Mouse (Mus musculus) spleen, postnatal 4 days (tissue): ENCODE data around the gene Rint1.
"Not testable (repeated sequence)": the region's sequence is repeated elsewhere in the genome, so short reads cannot be mapped to it uniquely, and the experiment has no call there.

Experiments used
- DNase-seq, 2 experiments: peaks; one replicate each; pipeline ENCODE4 v3.0.0; 2022; ENCODE audit warnings: low spot score in 2 of 2

Gene Rint1

GRCm38 (mm10) chr5:23826321-23827004, 39.0 kb downstream of the Rint1 start:
- peak; percentile 69 to 89 for DNase-seq

- no peak for DNase-seq
Observed at GRCm38 (mm10) chr5:23830897-23831752, 43.6 kb downstream of the Rint1 start.

- not testable (repeated sequence) for DNase-seq
Observed at GRCm38 (mm10) chr5:23835691-23836090, 48.2 kb downstream of the Rint1 start.

- DNase-seq, result no peak
Observed at GRCm38 (mm10) chr5:23838158-23838557, 50.6 kb downstream of the Rint1 start.

GRCm38 (mm10) chr5:23843674-23844530, 56.4 kb downstream of the Rint1 start, which contains the start of gene Tomm7:
Tomm7 (minus strand) TSS chr5:23844161.
- peak; percentile 97 to 99 for DNase-seq

GRCm38 (mm10) chr5:23844531-23844841, 57.0 kb downstream of the Rint1 start:
- DNase-seq, result no peak

GRCm38 (mm10) chr5:23845141-23845540, 57.6 kb downstream of the Rint1 start:
- no peak for DNase-seq

- peak; percentile 94 to 99 for DNase-seq
Observed at GRCm38 (mm10) chr5:23850345-23851159, 63.0 kb downstream of the Rint1 start.

GRCm38 (mm10) chr5:23851160-23851555, 63.6 kb downstream of the Rint1 start:
- not testable (repeated sequence) for DNase-seq

GRCm38 (mm10) chr5:23852916-23853315, 65.4 kb downstream of the Rint1 start:
- peak in 1 of 2 experiments; percentile 56 for DNase-seq

GRCm38 (mm10) chr5:23855484-23855883, 68.0 kb downstream of the Rint1 start:
- no peak for DNase-seq

GRCm38 (mm10) chr5:23856164-23856563, 68.7 kb downstream of the Rint1 start:
- DNase-seq, result no peak

GRCm38 (mm10) chr5:23857189-23857588, 69.7 kb downstream of the Rint1 start:
- DNase-seq, result peak in 1 of 2 experiments; percentile 28

- peak in 1 of 2 experiments; percentile 41 for DNase-seq
Observed at GRCm38 (mm10) chr5:23858001-23858400, 70.5 kb downstream of the Rint1 start.

GRCm38 (mm10) chr5:23858643-23859042, 71.1 kb downstream of the Rint1 start:
- peak in 1 of 2 experiments; percentile 58 for DNase-seq

- DNase-seq, result peak in 1 of 2 experiments; percentile 39
Observed at GRCm38 (mm10) chr5:23859087-23859718, 71.7 kb downstream of the Rint1 start.

GRCm38 (mm10) chr5:23859896-23860295, 72.4 kb downstream of the Rint1 start:
- peak in 1 of 2 experiments; percentile 58 for DNase-seq

GRCm38 (mm10) chr5:23861721-23862120, 74.2 kb downstream of the Rint1 start:
- DNase-seq, result peak in 1 of 2 experiments; percentile 47

- DNase-seq, result peak in 1 of 2 experiments; percentile 57
Observed at GRCm38 (mm10) chr5:23862291-23862690, 74.8 kb downstream of the Rint1 start.
